Mouse (Mus musculus): ENCODE measurements around the gene Bhlhe41.

GRCm38 (mm10) chr6:145815200-145815599, 50.2 kb downstream of the Bhlhe41 start:
- TF ChIP-seq CTCF (IDR thresholded peaks at IDR 0.05; ENCODE audit: control insufficient read depth, insufficient read depth, insufficient read length): no peak
- no peak for TF ChIP-seq CEBPB (IDR thresholded peaks at IDR 0.05; ENCODE audit: low read depth)
- TF ChIP-seq USF1 (IDR thresholded peaks at IDR 0.05; ENCODE audit: low read depth): no peak
- no peak for TF ChIP-seq MYOG (IDR thresholded peaks at IDR 0.05; ENCODE audit: control insufficient read depth, extremely low read depth, insufficient read length)
- TF ChIP-seq MAX (IDR thresholded peaks at IDR 0.05): no peak
- no peak for TF ChIP-seq MYOD1 (IDR thresholded peaks at IDR 0.05; ENCODE audit: control insufficient read depth, insufficient read length, low read depth)
- no peak for TF ChIP-seq FOSL1 (IDR thresholded peaks at IDR 0.05; ENCODE audit: insufficient read depth, low read length, poor library complexity, severe bottlenecking)
